Mouse (Mus musculus) induced T-regulatory cell, adult 2 months (primary cell): ENCODE data around the gene Tceal6.
"Not testable (repeated sequence)": the region's sequence is repeated elsewhere in the genome, so short reads cannot be mapped to it uniquely, and the experiment has no call there.

ENCODE experiments used
- DNase-seq: peaks from one replicate; pipeline ENCODE4 v3.0.0-alpha.2; 2012; ENCODE audit warnings: low read depth

Gene Tceal6

GRCm38 (mm10) chrX:135210436-135211221 lies at the start of gene Tceal6:
Tceal6 (minus strand) TSS chrX:135210687.
- DNase-seq = no peak

- not testable (repeated sequence) for DNase-seq
Observed at GRCm38 (mm10) chrX:135209773-135210435, 583 bp downstream of the Tceal6 start.

GRCm38 (mm10) chrX:135189924-135190323 lies 20.6 kb downstream of the Tceal6 start:
- not testable (repeated sequence) for DNase-seq

GRCm38 (mm10) chrX:135188661-135189060 lies 21.8 kb downstream of the Tceal6 start:
- DNase-seq = not testable (repeated sequence)

- DNase-seq = not testable (repeated sequence)
Observed at GRCm38 (mm10) chrX:135177532-135177931, 33.0 kb downstream of the Tceal6 start, which contains the start of gene Gm15023. Gm15023 (minus strand) TSS chrX:135177632.
